Mouse (Mus musculus) liver, embryonic 16.5 days (tissue): ENCODE measurements at regions not wholly inside any gene's neighbourhood (a gene's known extent, or its start where the extent isn't known, plus 50 kb on each side); places are given as distances from the start of the nearest gene placed in this dataset.

Experiments
- ATAC-seq: fragments of 200-750 bp; cut with Nextera tagmentation; 2 replicates; pipeline ENCODE4 v1.8.0; 2017; ENCODE audit warnings: low read depth, mild to moderate bottlenecking, moderate number of reproducible peaks, moderate library complexity
- H3K27ac ChIP-seq: fragments of 300-500 bp; sonication (generic); 2 replicates; pipeline ENCODE4 v1.5.1; 2014; ENCODE audit warnings: mild to moderate bottlenecking, low read length
- H3K27me3 ChIP-seq: fragments of 300-500 bp; sonication (generic); 2 replicates; pipeline ENCODE4 v1.6.1; 2014; ENCODE audit warnings: low read depth, low read length, mixed read lengths; ENCODE audit not compliant: control insufficient read depth, insufficient read depth
- H3K36me3 ChIP-seq: fragments of 300-500 bp; sonication (generic); 2 replicates; pipeline ENCODE4 v1.6.1; 2014; ENCODE audit warnings: mild to moderate bottlenecking; ENCODE audit not compliant: control insufficient read depth, insufficient read depth
- H3K4me1 ChIP-seq: fragments of 300-500 bp; sonication (generic); 2 replicates; pipeline ENCODE4 v1.6.1; 2014; ENCODE audit warnings: low read depth, low read length, mixed read lengths; ENCODE audit not compliant: control insufficient read depth
- H3K4me2 ChIP-seq: fragments of 300-500 bp; sonication (generic); 2 replicates; pipeline ENCODE4 v1.6.1; 2014; ENCODE audit warnings: low read depth, low read length, mixed read lengths
- H3K4me3 ChIP-seq: fragments of 300-500 bp; sonication (generic); 2 replicates; pipeline ENCODE4 v1.5.1; 2014; ENCODE audit warnings: low read depth, mild to moderate bottlenecking, low read length
- H3K9ac ChIP-seq: fragments of 300-500 bp; sonication (generic); 2 replicates; pipeline ENCODE4 v1.6.1; 2014; ENCODE audit warnings: low read depth, low read length
- H3K9me3 ChIP-seq: fragments of 300-500 bp; sonication (generic); replicated peaks from 2 replicates; pipeline ENCODE4 v1.6.1; 2016; ENCODE audit warnings: low read length; ENCODE audit not compliant: control insufficient read depth
- WGBS: fragments of 180-500 bp; shearing (Covaris S2); extraction: QIAGEN DNeasy Blood & Tissue Kit; methylation state at CpG from one replicate; pipeline ENCODE4 v1.1.7; 2014; ENCODE audit not compliant: insufficient replicate concordance; 5-methylcytosine and 5-hydroxymethylcytosine counted together

DNA sequence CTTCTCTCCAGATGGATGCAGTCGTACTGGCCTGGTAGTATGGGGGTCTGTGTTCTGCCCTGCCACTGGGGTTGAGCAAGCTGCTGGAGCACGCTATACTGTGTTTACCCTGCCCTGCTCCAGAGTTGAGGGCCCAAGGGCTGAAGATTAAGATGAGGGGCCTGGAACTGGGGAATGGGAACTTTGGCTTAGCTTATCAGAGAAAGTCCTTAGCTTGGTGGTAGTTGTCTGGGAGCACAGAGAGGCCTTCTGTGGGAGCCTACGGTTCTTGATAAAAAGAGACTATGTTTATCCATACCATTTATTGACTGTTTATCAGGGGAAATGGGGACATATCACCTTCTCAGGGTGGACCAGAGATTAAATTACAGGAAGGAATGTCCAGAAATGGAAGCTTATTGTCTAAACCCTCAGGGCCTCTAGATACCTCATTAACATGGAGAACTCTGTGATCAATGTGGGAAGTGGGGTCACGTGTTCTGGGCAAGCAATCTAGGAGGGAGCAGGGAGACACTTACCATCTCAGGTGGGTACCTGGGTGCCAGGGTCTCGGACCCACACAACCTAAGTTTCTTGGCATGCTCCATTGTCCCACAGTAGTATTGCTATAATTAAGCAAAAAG is 58.7 kb downstream of the Mycn start:
- Histone ChIP-seq H3K4me1 (no peaks in the 10 kb centered on the region), H3K9ac (no peak overlapping the region), H3K9me3 (no peaks in the 10 kb centered on the region), H3K27ac (no peak overlapping the region), H3K4me2 (no peak overlapping the region), H3K36me3 (no peaks in the 10 kb centered on the region), H3K27me3 (no peaks in the 10 kb centered on the region), H3K4me3 (no peak overlapping the region)
- no peak for ATAC-seq
- 62% methylated on average over 5 of the region's 5 CpGs for WGBS

DNA sequence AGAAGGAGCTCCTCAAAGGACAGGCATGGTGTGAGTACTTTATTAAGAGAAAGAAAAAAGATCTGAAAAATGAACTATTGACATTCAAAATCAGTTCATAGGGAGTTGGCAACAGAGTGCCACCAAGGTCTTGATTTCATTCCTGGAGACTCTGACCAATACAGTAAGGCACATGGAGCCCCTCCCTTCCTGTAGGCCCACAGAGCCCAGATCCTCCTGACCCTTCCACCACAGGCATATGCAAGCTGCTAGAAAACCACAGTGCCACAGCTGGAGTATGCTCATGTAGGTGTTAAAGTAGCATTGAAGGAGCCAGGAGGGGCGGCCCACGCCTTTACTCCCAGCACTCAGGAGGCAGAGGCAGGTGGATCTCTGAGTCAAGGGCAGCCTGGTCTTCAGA is 63.7 kb downstream of the Mycn start:
- no peak for ATAC-seq

DNA sequence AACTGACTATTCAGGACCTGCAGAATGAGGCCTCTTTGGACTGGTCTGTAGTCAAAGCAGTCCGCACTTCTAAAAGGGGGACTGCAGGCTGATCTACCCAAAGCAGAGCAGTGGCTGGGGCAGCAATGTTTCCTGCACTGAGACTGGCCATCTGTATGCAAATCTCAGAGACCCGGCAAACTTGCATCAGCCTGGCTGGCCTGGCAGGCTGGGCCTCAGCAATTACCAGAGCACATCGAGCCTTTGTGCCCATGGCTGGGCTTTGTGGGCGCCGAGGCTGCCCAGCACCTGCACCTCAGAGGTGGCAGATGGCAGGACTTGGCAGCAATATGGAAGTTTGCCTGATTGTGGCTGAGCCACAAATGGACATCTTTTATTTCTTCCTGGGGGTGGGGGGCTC is 64.2 kb downstream of the Mycn start:
- Histone ChIP-seq H3K4me3 (no peak overlapping the region), H3K4me2 (no peak overlapping the region), H3K27me3 (no peaks in the 10 kb centered on the region), H3K9ac (no peak overlapping the region), H3K9me3 (no peaks in the 10 kb centered on the region), H3K4me1 (no peaks in the 10 kb centered on the region), H3K27ac (no peak overlapping the region), H3K36me3 (no peaks in the 10 kb centered on the region)
- no peak for ATAC-seq
- WGBS = 65% methylated on average over 5 of the region's 5 CpGs

More for the DNA sequence above, 63.7 kb downstream of the Mycn start:
- H3K36me3 ChIP-seq = no peaks in the 10 kb centered on the region
- 72% methylated on average over 2 of the region's 2 CpGs for WGBS
- H3K27ac ChIP-seq = no peak overlapping the region
- no peak overlapping the region for H3K4me3 ChIP-seq
- H3K9ac ChIP-seq = no peak overlapping the region
- H3K27me3 ChIP-seq = no peaks in the 10 kb centered on the region
- no peak overlapping the region for H3K4me2 ChIP-seq
- H3K9me3 ChIP-seq = no peaks in the 10 kb centered on the region
- no peaks in the 10 kb centered on the region for H3K4me1 ChIP-seq

DNA sequence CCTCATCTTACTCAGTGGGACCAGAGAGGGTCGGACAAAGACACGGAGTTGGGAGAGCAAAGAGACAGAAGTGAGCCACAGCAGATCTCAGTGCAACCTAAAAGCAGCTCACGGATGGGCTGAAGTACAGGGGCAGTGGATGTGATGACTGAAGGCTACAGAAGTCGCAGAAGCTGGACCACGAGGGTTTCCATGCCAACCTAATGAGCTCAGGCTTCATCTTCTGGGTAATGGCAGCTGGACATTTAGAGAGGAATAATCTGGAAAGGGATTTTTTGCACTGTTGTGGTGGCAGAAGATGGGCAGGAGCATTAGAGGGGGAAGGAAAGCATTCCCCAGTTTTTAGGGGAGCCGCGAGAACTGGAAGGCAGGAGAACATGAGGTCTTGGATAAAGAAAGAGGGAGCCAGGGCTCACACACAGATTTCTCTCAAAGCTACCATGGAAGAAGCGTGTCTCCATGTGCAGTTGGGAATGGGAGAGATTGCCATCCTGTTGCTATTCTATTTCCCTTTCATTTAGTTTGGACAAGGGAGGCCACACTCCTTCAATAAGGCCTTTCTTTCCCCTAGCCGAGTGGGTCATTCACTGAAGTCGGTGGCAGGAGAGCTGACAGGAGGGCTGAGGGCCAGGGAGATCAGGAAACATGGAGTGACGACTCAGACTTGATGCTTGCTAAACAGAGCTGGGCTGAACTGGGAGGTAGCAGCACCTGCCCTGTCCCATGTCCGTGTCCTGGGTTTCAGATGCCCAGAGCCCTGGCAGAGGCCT is 65.6 kb downstream of the Mycn start:
- H3K4me2 ChIP-seq = no peak overlapping the region
- H3K4me3 ChIP-seq = no peak overlapping the region
- H3K9ac ChIP-seq = no peak overlapping the region
- 64% methylated on average over 12 of the region's 12 CpGs for WGBS
- no peak overlapping the region for H3K27ac ChIP-seq
- H3K27me3 ChIP-seq = no peaks in the 10 kb centered on the region
- H3K4me1 ChIP-seq = no peaks in the 10 kb centered on the region
- H3K36me3 ChIP-seq = no peaks in the 10 kb centered on the region
- ATAC-seq = no peak
- no peaks in the 10 kb centered on the region for H3K9me3 ChIP-seq

DNA sequence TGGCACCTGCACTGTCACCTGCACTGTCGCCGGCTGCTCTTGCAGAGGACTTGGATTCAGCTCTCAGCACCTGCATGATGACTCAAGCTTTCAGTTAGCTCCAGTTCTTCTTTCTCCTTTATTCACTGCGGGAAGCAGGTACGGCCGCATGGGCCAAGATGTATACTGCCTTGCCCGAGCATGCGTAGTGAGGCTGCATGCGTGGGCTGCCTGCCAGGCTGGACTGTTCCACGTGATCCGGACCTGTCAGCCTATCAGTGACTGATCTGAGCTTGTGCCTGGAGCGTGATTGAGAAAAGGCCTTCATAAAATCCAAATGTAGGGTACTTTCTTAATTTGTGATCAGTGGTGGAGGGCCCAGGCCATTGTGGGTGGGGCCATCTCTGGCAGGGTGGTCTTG is 68.2 kb downstream of the Mycn start:
- ATAC-seq = no peak
- Histone ChIP-seq H3K27ac (no peak overlapping the region), H3K4me1 (no peaks in the 10 kb centered on the region), H3K9me3 (no peaks in the 10 kb centered on the region), H3K27me3 (no peaks in the 10 kb centered on the region), H3K4me2 (no peak overlapping the region), H3K36me3 (no peaks in the 10 kb centered on the region), H3K9ac (no peak overlapping the region), H3K4me3 (no peak overlapping the region)
- 74% methylated on average over 11 of the region's 11 CpGs for WGBS

DNA sequence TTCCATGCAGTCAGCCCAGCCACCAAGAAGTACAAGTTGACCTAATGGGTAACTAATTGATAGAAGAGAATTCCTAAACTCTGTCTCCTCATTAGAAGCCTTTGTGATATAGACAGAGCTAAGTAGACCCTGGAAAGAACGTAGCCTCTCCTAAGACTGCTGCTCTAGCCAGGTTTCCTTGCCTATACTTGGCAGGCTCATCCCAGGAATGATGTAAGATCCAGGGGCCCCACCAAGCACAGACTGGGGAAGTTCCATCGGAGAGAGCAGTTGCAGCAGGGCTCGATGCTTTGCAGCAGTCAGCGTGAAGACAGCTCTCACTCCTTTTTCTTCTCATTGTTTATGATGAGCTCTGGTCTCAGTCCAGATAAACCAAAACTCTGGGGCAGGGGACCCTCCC is 68.7 kb downstream of the Mycn start:
- 56% methylated on average over 4 of the region's 4 CpGs for WGBS
- Histone ChIP-seq H3K4me2 (no peak overlapping the region), H3K9ac (no peak overlapping the region), H3K9me3 (no peaks in the 10 kb centered on the region), H3K27me3 (no peaks in the 10 kb centered on the region), H3K4me3 (no peak overlapping the region), H3K4me1 (no peaks in the 10 kb centered on the region), H3K27ac (no peak overlapping the region), H3K36me3 (no peaks in the 10 kb centered on the region)
- ATAC-seq = no peak

DNA sequence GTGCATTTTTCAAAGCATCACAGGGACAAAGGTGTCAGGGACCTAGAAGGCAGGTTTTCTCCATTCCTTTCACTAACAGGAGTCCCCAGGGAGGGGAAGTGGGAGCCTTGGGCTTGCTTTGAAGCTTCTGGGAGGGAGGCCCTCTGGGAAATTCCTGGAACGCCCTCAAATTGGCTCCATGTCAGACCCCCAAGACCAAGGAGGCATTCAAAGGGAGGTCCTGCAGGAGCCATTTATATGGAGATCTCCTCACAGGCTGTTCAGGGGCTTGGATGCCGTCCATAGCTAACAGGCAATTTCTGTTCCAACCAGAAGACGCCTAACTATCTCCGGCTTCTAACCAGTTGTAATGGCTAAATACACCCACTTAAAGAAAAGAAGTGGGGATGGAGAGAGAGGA is 70.4 kb downstream of the Mycn start:
- Histone ChIP-seq H3K4me3 (no peak overlapping the region), H3K4me1 (no peaks in the 10 kb centered on the region), H3K27ac (no peak overlapping the region), H3K4me2 (no peak overlapping the region), H3K9me3 (no peaks in the 10 kb centered on the region), H3K36me3 (no peaks in the 10 kb centered on the region), H3K9ac (no peak overlapping the region), H3K27me3 (no peaks in the 10 kb centered on the region)
- WGBS = 63% methylated on average over 4 of the region's 4 CpGs
- no peak for ATAC-seq

DNA sequence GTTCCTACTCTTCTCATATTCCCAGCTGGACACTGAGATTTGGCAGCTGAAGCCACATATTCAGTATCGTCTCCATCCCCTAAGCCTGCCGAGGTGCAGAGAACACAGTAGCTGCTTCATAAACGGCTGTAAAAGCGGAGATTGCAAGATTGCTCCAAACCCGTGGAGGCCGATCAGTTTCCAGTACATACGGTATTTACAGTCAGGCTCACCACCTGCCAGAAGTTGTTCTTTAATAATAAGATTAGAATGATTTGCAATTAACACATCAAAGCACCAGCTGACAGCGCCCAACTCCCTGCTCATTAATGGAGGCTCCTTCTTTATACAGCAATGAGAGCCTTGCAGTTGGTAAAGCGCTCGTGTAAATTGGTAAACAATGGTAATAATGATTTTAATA is 75.1 kb downstream of the Mycn start:
- Histone ChIP-seq H3K4me1 (no peaks in the 10 kb centered on the region), H3K27me3 (no peaks in the 10 kb centered on the region), H3K4me3 (no peak overlapping the region), H3K9ac (no peak overlapping the region), H3K4me2 (no peak overlapping the region), H3K9me3 (no peaks in the 10 kb centered on the region), H3K27ac (no peak overlapping the region), H3K36me3 (no peaks in the 10 kb centered on the region)
- WGBS = 65% methylated on average over 10 of the region's 10 CpGs
- no peak for ATAC-seq

DNA sequence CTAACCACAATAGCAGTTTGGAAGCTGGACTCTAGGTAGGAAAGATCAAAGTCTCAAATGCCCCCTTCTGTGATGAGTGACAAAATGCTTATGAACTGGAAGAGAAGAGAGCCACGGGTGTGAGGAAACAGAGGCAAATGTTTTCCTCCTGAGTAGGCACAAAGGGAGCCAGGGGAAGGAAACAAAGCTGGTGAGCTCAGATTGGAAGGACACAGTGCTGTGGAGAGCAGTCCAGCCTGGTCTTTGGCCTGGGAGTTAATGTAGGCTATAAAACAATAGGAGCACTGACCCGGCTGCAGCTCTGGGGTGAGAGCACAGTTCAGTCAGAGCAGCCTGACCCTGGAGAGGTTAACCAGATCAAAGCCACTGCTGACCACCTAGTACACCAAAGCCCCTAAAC is 91.0 kb downstream of the Mycn start:
- H3K4me2 ChIP-seq = no peak overlapping the region
- WGBS = 32% methylated on average over 2 of the region's 2 CpGs
- no peaks in the 10 kb centered on the region for H3K36me3 ChIP-seq
- no peaks in the 10 kb centered on the region for H3K4me1 ChIP-seq
- H3K4me3 ChIP-seq = no peak overlapping the region
- H3K9me3 ChIP-seq = no peaks in the 10 kb centered on the region
- ATAC-seq = no peak
- H3K27me3 ChIP-seq = no peaks in the 10 kb centered on the region
- no peak overlapping the region for H3K27ac ChIP-seq
- H3K9ac ChIP-seq = no peak overlapping the region
